Mouse (Mus musculus): ENCODE measurements around the gene Rrp9. TPM values are rescaled to one million over a fixed set of nuclear protein-coding genes. Genes with fewer than 3 reads are reported as not detected.

Gene Rrp9
- polyA plus RNA-seq, 1 experiment = 33.9 TPM

DNA sequence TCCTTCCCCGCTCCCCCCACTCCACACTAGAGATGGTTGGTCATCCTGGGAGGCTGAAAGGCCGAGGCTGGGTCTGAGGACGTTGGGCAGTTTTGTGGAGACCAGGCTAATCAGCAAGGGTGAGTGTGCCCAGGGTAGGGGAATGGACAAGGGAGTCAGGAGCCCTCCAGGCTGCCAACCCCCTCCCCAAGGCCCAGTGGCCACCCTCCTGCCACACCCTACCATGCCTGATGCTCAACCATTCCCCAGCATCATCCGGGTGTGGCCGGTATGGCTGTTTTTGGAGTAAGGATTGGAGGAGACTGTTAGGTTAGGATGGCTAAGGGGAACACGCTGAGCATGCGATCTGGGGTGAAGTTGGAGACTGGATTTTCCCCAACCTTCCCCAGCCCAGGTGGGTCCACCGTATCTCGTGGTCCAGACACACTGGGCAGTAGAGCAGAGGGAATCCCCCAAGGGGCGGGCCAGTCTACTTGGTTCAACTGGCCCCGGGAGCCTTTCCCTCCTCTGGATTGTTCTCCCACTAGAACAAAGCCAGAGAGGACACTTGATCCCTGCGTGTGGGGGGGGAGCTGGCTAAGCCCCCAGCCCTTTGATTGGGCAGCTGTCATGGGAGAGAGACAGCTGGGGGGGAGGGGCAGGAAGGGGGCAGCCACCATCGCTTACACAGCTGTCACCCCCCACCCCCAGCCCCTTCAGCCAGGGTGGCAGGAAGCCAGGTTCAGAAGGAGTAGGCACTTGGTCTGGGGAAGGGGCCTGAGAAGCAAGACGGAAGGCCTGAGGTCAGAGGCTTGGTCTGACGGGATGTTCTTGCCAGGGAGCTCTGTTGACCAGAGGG is 19.2 kb upstream of the Rrp9 start:
- TF ChIP-seq CTCF (IDR thresholded peaks at IDR 0.05; ENCODE audit: extremely low read depth, insufficient read depth, insufficient read length, insufficient replicate concordance) (no peak), POLR2A (IDR thresholded peaks at IDR 0.05; ENCODE audit: low read depth, low read length) (no peak)
- peaks cover 4% of the 10 kb centered on the region for H3K4me1 ChIP-seq (ENCODE audit: control insufficient read depth, insufficient read depth, insufficient read length)
- H3K4me3 ChIP-seq (ENCODE audit: extremely low read depth, insufficient read depth, insufficient read length) = no peak overlapping the region
- H3K36me3 ChIP-seq (ENCODE audit: control insufficient read depth, insufficient read depth, low read length) = no peaks in the 10 kb centered on the region
- WGBS = 89% methylated on average over 15 of the region's 15 CpGs
- no peaks in the 10 kb centered on the region for H3K27me3 ChIP-seq (ENCODE audit: control insufficient read depth, insufficient read depth, low read length)
- DNase-seq (ENCODE audit: low read depth in 1 of 2, low spot score in 2 of 2) = no peak
- H3K27ac ChIP-seq (ENCODE audit: insufficient read depth, low read length) = no peak overlapping the region

DNA sequence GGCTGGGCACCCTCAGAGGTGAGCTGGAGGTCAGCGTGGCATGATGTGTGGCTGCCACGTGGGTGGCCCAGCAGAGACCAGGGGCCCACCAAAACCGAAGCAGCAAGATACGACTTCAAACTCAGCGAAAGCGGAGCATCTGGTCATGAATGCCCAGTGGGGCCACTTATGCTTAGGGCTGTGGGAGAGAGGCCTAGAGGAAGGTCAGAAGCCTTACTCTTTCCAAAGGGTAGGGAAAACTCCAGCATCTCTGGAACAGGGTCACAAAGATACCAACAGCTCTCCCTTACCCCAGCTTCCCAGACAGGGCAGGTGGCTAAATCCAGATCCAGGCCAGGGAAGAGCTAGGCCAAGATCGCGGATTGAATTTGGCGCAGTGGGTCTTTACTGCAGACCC is 18.6 kb upstream of the Rrp9 start:
- 94% methylated on average over 9 of the region's 9 CpGs for WGBS

DNA sequence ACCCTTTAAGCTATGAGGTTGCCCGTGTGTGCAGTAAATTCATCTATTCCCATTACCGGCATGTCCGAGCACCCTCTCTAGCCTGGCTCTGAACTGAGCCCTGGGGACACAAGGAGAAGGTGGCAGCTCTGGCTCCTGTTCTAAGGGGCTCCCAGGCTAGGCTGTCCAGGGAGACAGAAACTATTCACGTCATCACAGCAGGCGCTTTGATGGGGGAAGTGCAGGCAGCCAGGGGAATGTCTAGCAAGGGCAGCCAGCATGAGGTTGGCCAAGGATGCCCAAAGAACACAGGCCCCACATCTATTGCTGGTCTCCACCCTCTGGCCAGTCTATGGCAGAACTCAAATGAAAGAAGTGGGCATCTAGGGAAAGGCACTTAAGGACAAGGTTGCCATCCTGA is 17.8 kb upstream of the Rrp9 start:
- 92% methylated on average over 5 of the region's 5 CpGs for WGBS
- Histone ChIP-seq H3K36me3 (ENCODE audit: control insufficient read depth, insufficient read depth, low read length) (no peaks in the 10 kb centered on the region), H3K4me3 (ENCODE audit: extremely low read depth, insufficient read depth, insufficient read length) (no peak overlapping the region), H3K27me3 (ENCODE audit: control insufficient read depth, insufficient read depth, low read length) (no peaks in the 10 kb centered on the region), H3K27ac (ENCODE audit: insufficient read depth, low read length) (no peak overlapping the region), H3K4me1 (ENCODE audit: control insufficient read depth, insufficient read depth, insufficient read length) (peaks cover 4% of the 10 kb centered on the region)
- no peak for TF ChIP-seq POLR2A (IDR thresholded peaks at IDR 0.05; ENCODE audit: low read depth, low read length)
- TF ChIP-seq CTCF (IDR thresholded peaks at IDR 0.05; ENCODE audit: extremely low read depth, insufficient read depth, insufficient read length, insufficient replicate concordance) = no peak
- DNase-seq (ENCODE audit: low read depth in 1 of 2, low spot score in 2 of 2) = no peak

More for the DNA sequence above, 18.6 kb upstream of the Rrp9 start:
- H3K27me3 ChIP-seq (ENCODE audit: control insufficient read depth, insufficient read depth, low read length) = no peaks in the 10 kb centered on the region
- H3K27ac ChIP-seq (ENCODE audit: insufficient read depth, low read length) = no peak overlapping the region
- no peak for TF ChIP-seq CTCF (IDR thresholded peaks at IDR 0.05; ENCODE audit: extremely low read depth, insufficient read depth, insufficient read length, insufficient replicate concordance)
- TF ChIP-seq POLR2A (IDR thresholded peaks at IDR 0.05; ENCODE audit: low read depth, low read length) = no peak
- peaks cover 4% of the 10 kb centered on the region for H3K4me1 ChIP-seq (ENCODE audit: control insufficient read depth, insufficient read depth, insufficient read length)
- H3K4me3 ChIP-seq (ENCODE audit: extremely low read depth, insufficient read depth, insufficient read length) = no peak overlapping the region
- H3K36me3 ChIP-seq (ENCODE audit: control insufficient read depth, insufficient read depth, low read length) = no peaks in the 10 kb centered on the region
- no peak for DNase-seq (ENCODE audit: low read depth in 1 of 2, low spot score in 2 of 2)

DNA sequence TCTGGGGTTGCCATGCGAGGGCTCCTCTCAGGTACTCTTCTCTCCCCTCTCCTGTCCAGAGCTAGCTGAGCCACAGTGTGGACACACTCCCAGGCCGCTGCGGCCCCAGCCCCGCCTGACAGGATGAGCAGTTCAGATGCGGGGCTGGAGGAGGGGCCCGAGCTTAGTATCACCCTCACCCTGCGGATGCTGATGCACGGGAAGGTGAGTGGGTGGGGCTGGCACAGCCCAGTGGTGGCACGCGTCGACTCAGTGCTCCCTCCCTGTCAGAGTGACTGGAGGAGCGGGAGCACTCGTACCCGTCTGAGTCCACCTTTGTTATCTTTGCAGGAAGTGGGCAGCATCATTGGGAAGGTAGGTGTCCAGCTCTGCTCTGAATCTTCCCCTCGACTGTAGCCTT is 15.8 kb upstream of the Rrp9 start:
- H3K36me3 ChIP-seq (ENCODE audit: control insufficient read depth, insufficient read depth, low read length) = no peaks in the 10 kb centered on the region
- H3K27ac ChIP-seq (ENCODE audit: insufficient read depth, low read length) = no peak overlapping the region
- TF ChIP-seq POLR2A (IDR thresholded peaks at IDR 0.05; ENCODE audit: low read depth, low read length) (no peak), CTCF (IDR thresholded peaks at IDR 0.05; ENCODE audit: extremely low read depth, insufficient read depth, insufficient read length, insufficient replicate concordance) (no peak)
- H3K4me3 ChIP-seq (ENCODE audit: extremely low read depth, insufficient read depth, insufficient read length) = no peak overlapping the region
- H3K27me3 ChIP-seq (ENCODE audit: control insufficient read depth, insufficient read depth, low read length) = peaks cover 4% of the 10 kb centered on the region; the same call in 1 of the 2 replicates
- peaks cover 4% of the 10 kb centered on the region; the same call in 1 of the 2 replicates for H3K4me1 ChIP-seq (ENCODE audit: control insufficient read depth, insufficient read depth, insufficient read length)
- DNase-seq (ENCODE audit: low read depth in 1 of 2, low spot score in 2 of 2) = no peak
- WGBS = 91% methylated on average over 15 of the region's 15 CpGs

DNA sequence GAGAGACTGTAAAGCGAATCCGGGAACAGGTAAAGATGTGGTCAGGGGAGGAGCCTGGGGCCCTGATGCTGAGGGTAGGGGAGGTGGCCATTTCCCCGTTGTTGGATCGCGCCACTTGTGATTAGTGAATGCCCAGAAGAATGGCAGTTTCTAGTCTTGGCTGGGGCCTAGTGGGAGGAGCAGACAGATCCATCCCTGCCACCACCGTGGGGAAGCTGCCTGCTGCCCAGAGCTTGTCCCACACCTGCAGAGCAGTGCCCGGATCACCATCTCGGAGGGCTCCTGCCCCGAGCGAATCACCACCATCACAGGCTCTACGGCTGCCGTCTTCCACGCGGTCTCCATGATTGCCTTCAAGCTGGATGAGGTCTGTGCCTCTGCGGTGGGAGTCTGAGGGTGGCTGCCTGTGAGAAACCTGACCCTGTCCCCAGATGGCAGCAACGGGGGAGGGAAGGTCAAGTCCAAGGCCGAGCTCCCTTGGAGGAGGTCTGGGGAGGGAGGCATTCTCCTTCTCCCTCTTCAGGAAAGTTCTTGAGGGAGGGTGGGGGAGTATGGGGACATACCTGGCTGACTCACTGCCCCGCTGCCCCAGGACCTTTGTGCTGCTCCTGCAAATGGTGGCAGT is 15.2 kb upstream of the Rrp9 start:
- peaks cover 6% of the 10 kb centered on the region; the same call in 1 of the 2 replicates for H3K27me3 ChIP-seq (ENCODE audit: control insufficient read depth, insufficient read depth, low read length)
- DNase-seq (ENCODE audit: low read depth in 1 of 2, low spot score in 2 of 2) = no peak

DNA sequence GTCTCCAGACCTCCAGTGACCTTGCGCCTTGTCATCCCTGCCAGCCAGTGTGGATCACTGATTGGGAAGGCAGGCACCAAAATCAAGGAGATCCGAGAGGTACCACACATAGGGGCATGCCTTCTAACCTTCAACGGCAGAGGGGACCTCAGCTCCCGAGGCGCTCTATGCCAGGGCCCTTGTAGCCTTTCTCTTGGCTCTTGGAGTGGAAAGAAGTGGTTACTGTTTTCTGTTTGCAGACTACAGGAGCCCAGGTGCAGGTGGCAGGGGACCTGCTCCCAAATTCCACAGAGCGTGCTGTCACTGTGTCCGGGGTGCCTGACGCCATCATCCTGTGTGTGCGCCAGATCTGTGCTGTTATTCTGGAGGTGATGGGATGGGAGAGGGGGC is 14.7 kb upstream of the Rrp9 start:
- WGBS = 96% methylated on average over 9 of the region's 9 CpGs
- Histone ChIP-seq H3K27me3 (ENCODE audit: control insufficient read depth, insufficient read depth, low read length) (peaks cover 6% of the 10 kb centered on the region; the same call in 1 of the 2 replicates), H3K27ac (ENCODE audit: insufficient read depth, low read length) (no peak overlapping the region), H3K4me1 (ENCODE audit: control insufficient read depth, insufficient read depth, insufficient read length) (peaks cover 12% of the 10 kb centered on the region), H3K36me3 (ENCODE audit: control insufficient read depth, insufficient read depth, low read length) (no peaks in the 10 kb centered on the region), H3K4me3 (ENCODE audit: extremely low read depth, insufficient read depth, insufficient read length) (no peak overlapping the region)
- DNase-seq (ENCODE audit: low read depth in 1 of 2, low spot score in 2 of 2) = no peak
- TF ChIP-seq CTCF (IDR thresholded peaks at IDR 0.05; ENCODE audit: extremely low read depth, insufficient read depth, insufficient read length, insufficient replicate concordance) (no peak), POLR2A (IDR thresholded peaks at IDR 0.05; ENCODE audit: low read depth, low read length) (no peak)

More for the DNA sequence above, 15.2 kb upstream of the Rrp9 start:
- no peak for TF ChIP-seq CTCF (IDR thresholded peaks at IDR 0.05; ENCODE audit: extremely low read depth, insufficient read depth, insufficient read length, insufficient replicate concordance)
- TF ChIP-seq POLR2A (IDR thresholded peaks at IDR 0.05; ENCODE audit: low read depth, low read length) = no peak
- peaks cover 10% of the 10 kb centered on the region for H3K4me1 ChIP-seq (ENCODE audit: control insufficient read depth, insufficient read depth, insufficient read length)
- no peak overlapping the region for H3K4me3 ChIP-seq (ENCODE audit: extremely low read depth, insufficient read depth, insufficient read length)
- H3K27ac ChIP-seq (ENCODE audit: insufficient read depth, low read length) = no peak overlapping the region
- H3K36me3 ChIP-seq (ENCODE audit: control insufficient read depth, insufficient read depth, low read length) = no peaks in the 10 kb centered on the region
- whole genome bisulfite sequencing = 93% methylated on average over 18 of the region's 18 CpGs
